Mouse (Mus musculus) hindbrain, embryonic 11.5 days (tissue): ENCODE results near the gene Usp13. TPM values are rescaled to one million over a fixed set of nuclear protein-coding genes. Genes with fewer than 3 reads are reported as not detected.

Experiments
- ATAC-seq: fragments of 200-750 bp; cut with Nextera tagmentation; 2 replicates; pipeline ENCODE4 v1.8.0; 2017; ENCODE audit warnings: mild to moderate bottlenecking, moderate TSS enrichment, moderate library complexity; ENCODE audit not compliant: low FRiP score
- DNase-seq: peaks from one replicate; pipeline ENCODE4 v3.0.0-alpha.2; 2015; ENCODE audit warnings: low spot score
- H3K27ac ChIP-seq: fragments of 300-500 bp; sonication (generic); 2 replicates; pipeline ENCODE4 v1.5.1; 2014; ENCODE audit warnings: mild to moderate bottlenecking, low read depth, low read length
- H3K27me3 ChIP-seq: fragments of 300-500 bp; sonication (generic); 2 replicates; pipeline ENCODE4 v1.6.1; 2014; ENCODE audit warnings: mild to moderate bottlenecking, low read length, moderate library complexity, mixed read lengths; ENCODE audit not compliant: control insufficient read depth, insufficient read depth
- H3K36me3 ChIP-seq: fragments of 300-500 bp; sonication (generic); 2 replicates; pipeline ENCODE4 v1.6.1; 2014; ENCODE audit warnings: mild to moderate bottlenecking, low read length, moderate library complexity, mixed read lengths; ENCODE audit not compliant: control insufficient read depth, insufficient read depth
- H3K4me1 ChIP-seq: fragments of 300-500 bp; sonication (generic); replicated peaks from 2 replicates; pipeline ENCODE4 v1.6.1; 2014; ENCODE audit warnings: low read length, mixed read lengths; ENCODE audit not compliant: control insufficient read depth, insufficient read depth
- H3K4me2 ChIP-seq: fragments of 300-500 bp; sonication (generic); replicated peaks from 2 replicates; pipeline ENCODE4 v1.6.1; 2014; ENCODE audit warnings: mild to moderate bottlenecking, low read depth, low read length
- H3K4me3 ChIP-seq: fragments of 300-500 bp; sonication (generic); 2 replicates; pipeline ENCODE4 v1.5.1; 2014; ENCODE audit warnings: low read depth, low read length
- H3K9ac ChIP-seq: fragments of 300-500 bp; sonication (generic); 2 replicates; pipeline ENCODE4 v1.6.1; 2014; ENCODE audit warnings: low read depth, low read length
- H3K9me3 ChIP-seq: fragments of 300-500 bp; sonication (generic); 2 replicates; pipeline ENCODE4 v1.6.1; 2016; ENCODE audit warnings: low read length; ENCODE audit not compliant: control insufficient read depth
- WGBS: fragments of 180-500 bp; shearing (Covaris S2); extraction: QIAGEN DNeasy Blood & Tissue Kit; methylation state at CpG from one replicate; pipeline ENCODE4 v1.1.7; 2014; 5-methylcytosine and 5-hydroxymethylcytosine counted together
- polyA plus RNA-seq: library from polyadenylated mRNA; unstranded; fragments of >200 nt; fragmentation: Nextera tagmentation; extraction: Ambion mirVana; gene quantifications from 2 replicates; pipeline ENCODE4 v1.2.1, GENCODE M21; 2014

Gene Usp13
- polyA plus RNA-seq, 1 experiment from 2014 or later, result 5.5 TPM

DNA sequence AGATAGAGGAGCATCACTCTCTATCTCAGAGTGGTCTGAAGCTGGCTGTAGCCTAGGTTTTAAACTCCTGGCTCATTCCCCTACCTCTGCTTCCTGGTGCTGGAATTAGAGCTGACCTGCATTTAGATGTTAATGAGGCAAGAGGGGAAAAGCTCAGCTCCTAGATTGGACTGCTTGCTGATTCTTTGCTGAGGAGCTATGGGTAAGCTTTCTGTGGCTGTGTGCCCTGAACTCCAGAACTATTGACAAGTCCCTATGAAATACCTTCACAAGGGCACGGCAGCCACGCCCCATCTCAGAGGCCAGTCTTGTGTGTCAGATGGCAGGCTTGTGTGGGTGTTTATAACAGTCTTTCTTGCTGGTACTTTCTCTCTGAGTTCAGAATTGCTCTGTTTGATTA, 16.5 kb downstream of the Usp13 start:
- no peaks in the 10 kb centered on the region for H3K36me3 ChIP-seq
- ATAC-seq, result no peak

DNA sequence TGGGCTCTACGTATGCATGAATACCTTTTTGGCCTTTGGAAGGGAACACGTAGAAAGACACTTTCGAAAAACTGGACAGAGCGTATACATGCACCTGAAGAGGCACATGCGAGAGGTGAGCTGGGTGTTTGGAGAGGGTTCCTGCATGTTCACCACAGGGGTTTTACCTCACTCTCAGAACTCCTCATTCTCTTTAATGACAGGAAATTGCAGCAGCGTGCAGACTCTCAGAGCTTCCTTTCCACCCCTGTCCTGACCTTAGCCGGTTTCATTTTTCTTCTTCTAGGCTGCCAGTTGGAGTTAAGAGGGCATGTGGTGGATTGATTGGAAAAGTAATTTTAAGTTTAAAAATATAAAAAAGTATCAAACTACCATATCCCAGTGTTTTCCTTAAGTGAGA, 20.5 kb downstream of the Usp13 start:
- Histone ChIP-seq H3K27me3 (no peaks in the 10 kb centered on the region), H3K27ac (no peak overlapping the region), H3K4me1 (no peaks in the 10 kb centered on the region), H3K4me3 (no peak overlapping the region), H3K9me3 (no peaks in the 10 kb centered on the region), H3K9ac (no peak overlapping the region), H3K4me2 (no peak overlapping the region), H3K36me3 (no peaks in the 10 kb centered on the region)
- DNase-seq (no peak), ATAC-seq (no peak)
- WGBS, result 86% methylated on average over 7 of the region's 7 CpGs

More for the DNA sequence above, 16.5 kb downstream of the Usp13 start:
- 74% methylated on average over 2 of the region's 2 CpGs for WGBS
- Histone ChIP-seq H3K4me1 (no peaks in the 10 kb centered on the region), H3K9ac (no peak overlapping the region), H3K27ac (no peak overlapping the region), H3K9me3 (no peaks in the 10 kb centered on the region), H3K4me3 (no peak overlapping the region), H3K4me2 (no peak overlapping the region), H3K27me3 (no peaks in the 10 kb centered on the region)
- no peak for DNase-seq

DNA sequence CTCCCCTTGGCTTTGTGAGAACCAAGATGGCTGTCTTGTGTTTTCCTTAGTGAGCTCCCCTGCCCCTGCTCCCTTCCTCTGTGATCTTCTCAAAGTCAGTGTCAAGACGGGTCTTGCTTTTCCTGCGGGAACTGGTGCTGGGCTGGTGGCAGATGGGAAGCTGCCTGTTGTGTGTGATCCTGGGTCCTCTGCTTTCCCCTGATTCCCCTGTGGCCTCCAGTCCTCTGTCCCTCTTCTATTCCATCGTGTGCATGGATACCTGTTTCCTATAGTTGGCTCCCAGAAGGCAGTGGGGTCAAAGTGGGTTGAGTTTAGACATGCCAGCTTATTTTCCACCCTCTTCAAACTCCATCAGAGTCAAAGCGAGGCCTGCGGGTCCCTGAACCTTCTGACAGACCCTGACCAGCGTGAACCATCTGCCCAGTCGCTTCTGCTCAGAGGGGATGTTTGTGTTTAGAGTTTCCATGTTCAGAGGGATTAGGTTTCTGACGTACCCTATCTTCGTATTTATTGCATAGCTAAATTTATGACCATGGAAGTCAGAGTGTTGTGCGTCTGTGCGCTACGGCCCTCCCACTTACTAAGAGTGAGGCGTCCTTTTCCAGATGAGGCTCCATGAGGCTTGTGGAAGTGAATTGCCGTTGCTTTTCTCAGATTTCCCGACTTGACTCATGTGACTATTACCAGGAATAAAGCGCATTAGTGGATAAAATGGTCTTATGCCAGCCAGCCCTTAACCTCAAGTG, 39.2 kb downstream of the Usp13 start:
- 88% methylated on average over 16 of the region's 16 CpGs for WGBS
- DNase-seq (no peak), ATAC-seq (no peak)

DNA sequence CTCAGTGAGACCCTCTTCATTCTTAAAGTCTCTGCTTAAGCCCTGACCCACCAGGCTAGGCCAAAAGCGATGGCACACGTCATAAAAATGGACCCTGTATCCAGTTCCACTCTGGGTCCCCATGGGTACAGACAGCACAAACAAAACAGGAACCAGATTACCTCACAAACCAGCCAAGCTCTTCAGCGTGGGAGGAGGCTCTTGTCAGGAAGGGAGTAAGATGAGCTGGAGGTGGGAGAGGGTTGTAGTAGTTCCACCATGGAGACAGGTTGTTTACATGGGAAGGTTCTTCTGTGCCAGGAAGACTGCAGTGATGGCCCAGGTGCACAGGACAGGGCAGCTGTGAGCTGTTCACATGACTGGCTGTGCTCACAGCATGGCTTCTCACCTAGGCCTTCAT, 53.7 kb downstream of the Usp13 start:
- no peak for ATAC-seq
- Histone ChIP-seq H3K9ac (no peak overlapping the region), H3K27me3 (no peaks in the 10 kb centered on the region), H3K9me3 (no peaks in the 10 kb centered on the region), H3K4me2 (no peak overlapping the region), H3K36me3 (no peaks in the 10 kb centered on the region), H3K4me1 (no peaks in the 10 kb centered on the region), H3K4me3 (no peak overlapping the region), H3K27ac (no peak overlapping the region)
- 93% methylated on average over 3 of the region's 3 CpGs for WGBS
- DNase-seq, result no peak

More for the DNA sequence above, 39.2 kb downstream of the Usp13 start:
- no peaks in the 10 kb centered on the region for H3K27me3 ChIP-seq
- no peaks in the 10 kb centered on the region for H3K36me3 ChIP-seq
- no peak overlapping the region for H3K4me3 ChIP-seq
- H3K9me3 ChIP-seq, result no peaks in the 10 kb centered on the region
- H3K27ac ChIP-seq, result no peak overlapping the region
- H3K9ac ChIP-seq, result no peak overlapping the region
- no peaks in the 10 kb centered on the region for H3K4me1 ChIP-seq
- no peak overlapping the region for H3K4me2 ChIP-seq

DNA sequence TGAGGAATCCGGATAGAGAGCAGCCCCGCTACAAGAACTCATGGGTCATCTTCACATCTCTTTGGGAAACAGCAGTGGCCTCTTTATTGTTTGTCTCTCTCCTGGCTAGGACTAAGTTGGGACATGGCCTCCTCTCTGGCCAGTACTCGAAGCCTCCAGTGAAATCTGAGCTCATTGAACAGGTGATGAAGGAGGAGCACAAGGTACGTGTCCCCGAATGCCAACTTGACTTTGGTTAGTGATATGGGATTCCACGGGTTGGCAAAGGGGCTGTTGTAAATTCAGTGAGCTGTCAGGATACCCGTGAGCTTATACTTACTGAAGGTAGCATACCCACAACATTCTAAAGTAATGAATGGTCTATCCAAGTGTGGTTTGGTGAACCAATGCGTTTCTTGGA, 69.0 kb downstream of the Usp13 start:
- Histone ChIP-seq H3K4me1 (no peaks in the 10 kb centered on the region), H3K9ac (no peak overlapping the region), H3K27ac (no peak overlapping the region), H3K4me2 (no peak overlapping the region), H3K4me3 (no peak overlapping the region), H3K9me3 (no peaks in the 10 kb centered on the region), H3K27me3 (no peaks in the 10 kb centered on the region), H3K36me3 (no peaks in the 10 kb centered on the region)
- no peak for ATAC-seq
- no peak for DNase-seq
- WGBS, result 93% methylated on average over 8 of the region's 8 CpGs

DNA sequence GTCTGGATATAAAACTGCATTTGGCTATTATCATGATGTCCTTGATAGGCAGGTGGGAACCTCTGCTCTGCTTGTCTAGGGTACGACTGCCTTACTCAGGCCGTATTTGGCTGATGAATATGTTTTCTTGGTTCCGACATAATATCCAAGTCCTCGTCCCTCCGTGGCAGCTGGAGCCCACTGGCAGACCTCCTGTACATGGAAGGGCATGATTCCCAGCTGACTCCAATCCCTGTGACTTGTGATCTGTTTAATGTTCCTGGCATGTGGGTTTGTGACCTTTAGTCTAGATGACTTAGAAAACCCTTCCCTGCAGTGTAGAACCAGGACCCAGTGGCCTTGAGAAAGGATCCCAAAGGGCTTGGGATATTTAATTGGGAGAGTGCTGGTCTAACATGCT, 71.5 kb downstream of the Usp13 start:
- Histone ChIP-seq H3K4me3 (no peak overlapping the region), H3K36me3 (no peaks in the 10 kb centered on the region), H3K4me2 (no peak overlapping the region), H3K9ac (no peak overlapping the region), H3K27ac (no peak overlapping the region), H3K27me3 (no peaks in the 10 kb centered on the region), H3K4me1 (no peaks in the 10 kb centered on the region), H3K9me3 (no peaks in the 10 kb centered on the region)
- DNase-seq, result no peak
- 96% methylated on average over 5 of the region's 5 CpGs for WGBS
- ATAC-seq, result no peak

DNA sequence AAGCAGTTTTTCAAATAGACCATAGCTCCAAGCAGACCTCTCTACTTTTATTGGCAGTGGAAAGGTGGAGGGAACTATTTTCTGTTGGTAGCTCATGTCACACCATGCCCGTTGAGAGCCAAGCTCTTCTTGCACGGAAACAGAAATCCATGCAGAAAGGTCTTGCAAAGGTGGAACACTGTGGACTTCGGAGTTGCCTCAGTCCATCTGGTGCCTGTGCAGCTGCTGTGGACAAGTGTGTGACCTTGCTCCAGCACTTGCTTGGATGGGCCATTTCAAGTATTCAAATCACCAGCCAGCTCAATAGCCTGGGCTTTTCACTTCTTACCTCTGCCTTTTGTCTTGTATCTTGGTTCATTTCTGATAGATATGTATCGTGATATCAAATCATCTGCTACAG, 72.8 kb downstream of the Usp13 start:
- no peak overlapping the region for H3K4me2 ChIP-seq
- H3K9ac ChIP-seq, result no peak overlapping the region
- H3K27me3 ChIP-seq, result no peaks in the 10 kb centered on the region
- ATAC-seq (no peak), DNase-seq (no peak)
- no peak overlapping the region for H3K27ac ChIP-seq
- 98% methylated on average over 4 of the region's 4 CpGs for WGBS
- H3K4me3 ChIP-seq, result no peak overlapping the region
- H3K9me3 ChIP-seq, result no peaks in the 10 kb centered on the region
- no peaks in the 10 kb centered on the region for H3K36me3 ChIP-seq
- no peaks in the 10 kb centered on the region for H3K4me1 ChIP-seq

DNA sequence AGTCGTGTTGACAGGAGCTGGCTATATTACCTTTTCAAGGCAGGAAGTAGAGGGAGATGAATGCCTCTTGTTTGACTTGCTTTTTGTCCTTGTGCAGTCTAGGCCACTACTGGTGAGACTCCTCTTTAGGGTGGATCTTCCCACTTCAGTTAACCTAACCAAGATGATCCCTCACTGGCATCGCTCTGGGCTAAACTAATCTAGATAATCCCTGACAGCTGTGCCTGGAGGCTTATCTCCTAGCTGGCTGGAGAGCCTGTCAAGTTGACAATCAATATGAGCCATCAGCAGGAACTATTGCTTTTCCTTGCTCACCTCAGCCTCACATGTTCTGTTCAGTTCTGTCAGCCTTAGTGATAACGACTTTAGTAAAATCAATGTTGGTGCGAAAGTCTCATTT, 86.1 kb downstream of the Usp13 start:
- no peak for DNase-seq
- Histone ChIP-seq H3K4me2 (no peak overlapping the region), H3K9ac (no peak overlapping the region), H3K4me3 (no peak overlapping the region), H3K27me3 (no peaks in the 10 kb centered on the region), H3K27ac (no peak overlapping the region), H3K9me3 (no peaks in the 10 kb centered on the region), H3K36me3 (no peaks in the 10 kb centered on the region), H3K4me1 (no peaks in the 10 kb centered on the region)
- no peak for ATAC-seq
- 61% methylated on average over 4 of the region's 4 CpGs for WGBS

DNA sequence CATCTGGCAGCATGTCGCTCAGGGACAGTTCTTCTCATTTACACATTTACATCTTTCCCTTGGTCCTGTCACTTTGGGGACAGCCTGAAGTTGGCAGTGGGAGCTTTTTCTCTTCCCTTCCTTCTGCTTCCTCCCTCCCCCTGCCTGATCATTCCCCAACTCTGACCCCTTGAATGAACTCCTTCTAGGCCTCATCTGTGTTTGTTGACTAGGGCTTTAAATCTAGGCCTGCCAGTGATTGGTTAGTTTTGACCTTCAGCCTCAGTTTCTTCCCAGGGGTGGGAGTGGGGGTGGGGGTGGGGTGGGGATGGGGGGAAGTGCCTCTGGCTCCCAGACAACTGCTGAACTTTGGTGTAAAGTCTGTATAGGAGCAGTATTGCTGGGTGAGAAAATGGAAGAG, 87.3 kb downstream of the Usp13 start:
- DNase-seq (no peak), ATAC-seq (no peak)
- Histone ChIP-seq H3K4me1 (no peaks in the 10 kb centered on the region), H3K9ac (no peak overlapping the region), H3K4me2 (no peak overlapping the region), H3K4me3 (no peak overlapping the region), H3K9me3 (no peaks in the 10 kb centered on the region), H3K27me3 (no peaks in the 10 kb centered on the region), H3K27ac (no peak overlapping the region), H3K36me3 (no peaks in the 10 kb centered on the region)
- 77% methylated on average over 1 of the region's 1 CpGs for WGBS
